Mouse (Mus musculus) midbrain, postnatal 0 days (tissue): ENCODE results near the gene Synpo2. TPM values are rescaled to one million over a fixed set of nuclear protein-coding genes. Genes with fewer than 3 reads are reported as not detected.

Experiments used
- ATAC-seq: fragments of 200-750 bp; cut with Nextera tagmentation; 2 replicates; pipeline ENCODE4 v1.8.0; 2017; ENCODE audit warnings: moderate number of reproducible peaks, mild to moderate bottlenecking, moderate TSS enrichment, moderate library complexity; ENCODE audit not compliant: low FRiP score
- DNase-seq: peaks from one replicate; pipeline ENCODE4 v3.0.0-alpha.2; 2015; ENCODE audit warnings: low spot score
- H3K27ac ChIP-seq: fragments of 300-500 bp; sonication (generic); 2 replicates; pipeline ENCODE4 v1.5.1; 2014; ENCODE audit warnings: low read depth, mild to moderate bottlenecking, low read length, mixed read lengths
- H3K27me3 ChIP-seq: fragments of 300-500 bp; sonication (generic); 2 replicates; pipeline ENCODE4 v1.6.1; 2014; ENCODE audit warnings: low read length, control low read depth, mixed read lengths; ENCODE audit not compliant: insufficient read depth
- H3K36me3 ChIP-seq: fragments of 300-500 bp; sonication (generic); 2 replicates; pipeline ENCODE4 v1.6.1; 2014; ENCODE audit warnings: low read length, control low read depth, mixed read lengths; ENCODE audit not compliant: insufficient read depth
- H3K4me1 ChIP-seq: fragments of 300-500 bp; sonication (generic); 2 replicates; pipeline ENCODE4 v1.6.1; 2014; ENCODE audit warnings: mild to moderate bottlenecking, control low read depth, antibody characterized with exemption, low read length, mixed read lengths; ENCODE audit not compliant: insufficient read depth
- H3K4me2 ChIP-seq: fragments of 300-500 bp; sonication (generic); 2 replicates; pipeline ENCODE4 v1.6.1; 2014; ENCODE audit warnings: low read depth, mild to moderate bottlenecking, low read length, mixed read lengths; ENCODE audit not compliant: poor library complexity, severe bottlenecking
- H3K4me3 ChIP-seq: fragments of 300-500 bp; sonication (generic); 2 replicates; pipeline ENCODE4 v1.5.1; 2014; ENCODE audit warnings: low read depth, mild to moderate bottlenecking, low read length, moderate library complexity
- H3K9ac ChIP-seq: fragments of 300-500 bp; sonication (generic); replicated peaks from 2 replicates; pipeline ENCODE4 v1.6.1; 2014; ENCODE audit warnings: mild to moderate bottlenecking, low read length, moderate library complexity, mixed read lengths; ENCODE audit not compliant: poor library complexity, severe bottlenecking
- H3K9me3 ChIP-seq: fragments of 300-500 bp; sonication (generic); 2 replicates; pipeline ENCODE4 v1.6.1; 2016; ENCODE audit warnings: low read length, control low read depth
- CTCF ChIP-seq: IDR thresholded peaks from 2 replicates; pipeline ENCODE4 v1.5.1; 2016; ENCODE audit warnings: antibody characterized with exemption, mild to moderate bottlenecking
- WGBS: fragments of 180-500 bp; shearing (Covaris S2); extraction: QIAGEN DNeasy Blood & Tissue Kit; methylation state at CpG from one replicate; pipeline ENCODE4 v1.1.7; 2014; 5-methylcytosine and 5-hydroxymethylcytosine counted together
- polyA plus RNA-seq: library from polyadenylated mRNA; unstranded; fragments of >200 nt; fragmentation: Nextera tagmentation; extraction: Ambion mirVana; gene quantifications from 2 replicates; pipeline ENCODE4 v1.2.1, GENCODE M21; 2015
- total RNA-seq: library from RNA; depleted of rRNA; stranded (reverse); fragments of >200 nt; gene quantifications from 2 replicates; pipeline ENCODE4 v1.2.3, GENCODE M21; 2014

Gene Synpo2
- total and polyA plus RNA-seq, 2 experiments from 2014 or later: 1.8 to 2.9 TPM

DNA sequence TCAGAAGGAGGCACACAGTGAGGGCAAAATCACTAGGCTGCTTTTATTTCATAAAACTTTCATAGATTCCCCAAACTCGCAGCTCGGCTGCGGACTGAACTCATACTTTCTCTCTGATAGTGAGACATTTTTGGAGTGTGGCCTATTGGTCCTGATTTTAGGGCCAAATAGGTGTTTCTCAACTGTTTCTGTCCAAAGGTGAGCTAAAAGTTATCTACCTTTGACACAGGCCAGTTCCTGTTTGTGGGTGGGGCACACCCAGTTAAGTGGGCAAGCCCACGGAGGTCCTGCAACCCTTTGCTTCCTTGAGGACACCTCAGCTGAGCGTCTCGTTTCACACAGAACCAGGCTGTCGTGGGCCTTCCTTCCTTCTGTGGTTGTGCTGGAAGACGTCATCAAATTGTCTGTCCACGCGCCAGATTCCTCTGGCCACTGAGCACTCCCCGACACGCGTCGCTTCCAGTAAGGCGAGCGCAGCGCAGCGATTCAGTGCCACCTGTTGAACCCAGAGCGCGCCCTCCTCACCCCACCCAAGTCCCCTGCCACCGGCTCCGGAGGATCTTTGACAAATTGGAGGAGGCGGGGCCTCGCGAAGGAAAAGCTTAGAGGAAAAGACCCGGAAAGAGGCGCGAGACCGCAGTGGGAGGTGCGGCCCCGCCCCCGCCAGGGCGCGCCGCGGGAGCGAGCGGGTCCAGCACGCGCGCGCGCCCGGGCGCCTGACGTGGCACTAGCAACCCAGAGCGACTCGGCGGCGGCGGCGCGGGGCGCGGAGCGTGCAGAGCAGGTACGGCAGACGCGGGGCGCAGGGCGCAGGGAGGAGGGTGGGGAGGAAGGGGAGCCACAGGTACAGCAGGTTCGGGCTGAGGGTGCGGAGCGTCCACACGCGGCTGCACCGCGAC lies 31.1 kb upstream of the Synpo2 start, which contains the start of gene Sec24d:
Gene Sec24d, plus strand, starts transcription at position 703 of the 899 bp plus-strand sequence.
- 0 out of 2 replicates have a peak within 1 kb of the TSS, but pooled peaks have one; percentile 43 for H3K27ac ChIP-seq
- no peaks in the 10 kb centered on the region for H3K4me1 ChIP-seq
- H3K4me3 ChIP-seq: peak within 1 kb of the TSS; percentile 75
- TF ChIP-seq CTCF: no peak
- H3K4me2 ChIP-seq: peak within 1 kb of the TSS; percentile 89
- peak within 1 kb of the TSS; percentile 69 for H3K9ac ChIP-seq
- peak; percentile 91 for ATAC-seq
- no peaks in the 10 kb centered on the region for H3K27me3 ChIP-seq
- H3K36me3 ChIP-seq: 0 out of 2 replicates have a peak, but pooled peaks cover 7% of the 10 kb centered on the region
- DNase-seq: peak; percentile 84
- no peaks in the 10 kb centered on the region for H3K9me3 ChIP-seq
- WGBS: 4% methylated on average over 63 of the region's 68 CpGs

DNA sequence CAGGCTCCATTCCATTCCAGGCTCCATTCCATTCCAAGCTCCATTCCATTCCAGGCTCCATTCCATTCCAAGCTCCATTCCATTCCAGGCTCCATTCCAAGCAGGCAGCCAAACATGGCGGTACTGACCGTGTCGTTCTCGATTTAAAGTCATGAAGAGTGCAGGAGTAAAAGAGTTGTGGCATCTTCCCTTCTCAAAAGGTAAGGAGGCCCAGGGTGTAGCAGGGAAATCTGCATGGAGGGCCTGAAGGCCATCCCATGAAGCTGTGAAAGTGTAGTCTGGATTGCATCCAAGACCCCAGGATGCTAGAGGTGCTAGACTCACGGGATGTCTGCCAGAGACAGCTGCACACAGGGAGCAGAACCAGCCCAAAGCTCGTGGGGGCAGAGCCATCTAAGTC lies 28.8 kb upstream of the Synpo2 start:
- ATAC-seq (no peak), DNase-seq (peak; percentile 19)
- no peak overlapping the region for H3K9ac ChIP-seq
- 59% methylated on average over 6 of the region's 6 CpGs for WGBS
- no peaks in the 10 kb centered on the region for H3K9me3 ChIP-seq
- H3K4me2 ChIP-seq: peak overlapping the region; percentile 28; the same call in 1 of the 2 replicates
- no peak for TF ChIP-seq CTCF
- H3K27me3 ChIP-seq: no peaks in the 10 kb centered on the region
- 0 out of 2 replicates have a peak, but pooled peaks cover 3% of the 10 kb centered on the region for H3K36me3 ChIP-seq
- H3K27ac ChIP-seq: no peak overlapping the region
- H3K4me3 ChIP-seq: peak overlapping the region; percentile 32
- H3K4me1 ChIP-seq: no peaks in the 10 kb centered on the region

DNA sequence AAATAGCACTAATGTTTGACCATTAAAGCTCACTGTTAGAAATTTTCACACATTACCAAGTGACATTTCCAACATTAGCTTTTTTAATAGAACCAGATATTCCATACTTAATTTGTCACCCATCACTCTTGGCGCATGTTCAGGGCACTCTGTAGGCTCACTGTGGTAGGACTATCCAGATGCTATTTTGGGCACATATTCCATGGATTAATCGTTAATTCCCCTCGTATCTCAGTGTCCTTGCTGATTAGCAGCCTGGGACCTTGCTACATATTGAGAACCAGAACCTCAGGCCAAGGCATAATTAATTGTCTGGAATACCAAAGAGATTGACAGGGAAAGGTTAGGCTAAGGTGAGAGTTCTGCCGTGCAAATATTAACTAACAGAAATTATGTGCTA lies 22.8 kb upstream of the Synpo2 start:
- H3K4me2 ChIP-seq: no peak overlapping the region
- H3K9ac ChIP-seq: no peak overlapping the region
- H3K4me3 ChIP-seq: no peak overlapping the region
- ATAC-seq (no peak), DNase-seq (no peak)
- no peaks in the 10 kb centered on the region for H3K9me3 ChIP-seq
- no peaks in the 10 kb centered on the region for H3K36me3 ChIP-seq
- WGBS: 78% methylated on average over 4 of the region's 4 CpGs
- H3K4me1 ChIP-seq: no peaks in the 10 kb centered on the region
- no peak for TF ChIP-seq CTCF
- no peak overlapping the region for H3K27ac ChIP-seq
- no peaks in the 10 kb centered on the region for H3K27me3 ChIP-seq

DNA sequence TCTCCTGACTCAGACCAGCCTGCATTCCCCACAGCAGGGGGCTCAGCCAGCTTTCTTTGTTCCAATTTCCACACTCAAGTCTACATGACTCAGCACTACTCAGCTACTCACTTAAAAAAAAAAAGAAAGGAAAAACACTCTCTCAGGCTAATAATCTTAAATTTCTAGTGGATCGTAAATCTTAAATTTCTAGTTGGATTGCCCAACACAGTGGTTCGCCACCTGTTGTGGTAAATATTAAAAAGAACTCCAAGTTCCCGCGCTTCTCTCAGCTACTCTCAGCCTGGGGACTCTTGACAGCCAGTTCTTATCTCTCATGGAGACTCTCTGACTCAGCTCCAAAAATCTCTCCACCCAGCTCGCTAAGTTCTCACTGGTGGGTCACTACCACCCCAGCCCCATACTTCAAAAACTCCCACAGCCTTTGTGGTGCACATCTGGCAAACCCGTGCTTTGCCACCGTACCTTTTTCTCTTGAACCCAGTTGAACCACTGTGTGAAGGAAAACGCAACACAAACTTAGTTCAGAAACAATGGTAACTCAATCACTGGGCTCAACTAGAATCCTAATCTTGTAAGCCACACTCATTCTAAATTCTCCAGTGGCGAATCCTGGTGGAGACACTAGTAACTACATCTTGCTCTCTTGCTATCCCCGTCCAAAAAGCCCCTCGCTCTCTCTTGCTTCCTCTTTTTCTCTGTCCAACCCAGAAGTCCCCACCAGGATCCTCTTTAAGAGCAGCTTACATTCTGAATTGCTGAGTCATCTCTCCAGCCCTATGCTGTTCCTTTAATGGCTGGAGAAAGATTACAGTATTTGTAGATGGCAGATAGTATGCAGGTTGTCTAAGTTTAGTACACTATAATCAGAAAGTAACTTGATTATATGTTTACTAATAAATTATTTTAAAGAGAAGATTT lies 20.5 kb upstream of the Synpo2 start:
- Histone ChIP-seq H3K36me3 (no peaks in the 10 kb centered on the region), H3K9ac (no peak overlapping the region), H3K27ac (no peak overlapping the region), H3K9me3 (no peaks in the 10 kb centered on the region), H3K4me2 (no peak overlapping the region), H3K4me1 (no peaks in the 10 kb centered on the region), H3K27me3 (no peaks in the 10 kb centered on the region), H3K4me3 (no peak overlapping the region)
- DNase-seq (no peak), ATAC-seq (no peak)
- 84% methylated on average over 11 of the region's 11 CpGs for WGBS
- no peak for TF ChIP-seq CTCF

DNA sequence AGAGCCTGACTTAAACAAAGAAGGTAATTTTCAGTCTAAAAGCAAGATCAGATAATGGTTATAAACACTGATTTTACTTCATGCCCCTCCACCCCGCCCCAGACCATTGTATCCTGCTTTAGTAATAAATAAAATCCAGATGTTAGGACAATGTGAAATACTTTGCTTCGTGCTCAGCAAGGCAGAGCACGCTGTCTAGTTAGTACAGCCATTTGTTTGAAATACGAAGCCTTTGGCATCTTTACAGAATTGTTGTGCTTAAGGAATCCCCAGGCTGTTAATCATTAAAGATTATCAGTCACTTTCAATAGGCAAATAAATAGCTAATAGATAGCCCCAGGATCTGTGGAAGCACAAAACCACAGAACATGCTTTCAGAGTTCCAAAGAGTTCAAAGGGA lies 9.7 kb upstream of the Synpo2 start:
- 70% methylated on average over 4 of the region's 4 CpGs for WGBS
- no peaks in the 10 kb centered on the region for H3K9me3 ChIP-seq
- no peak for TF ChIP-seq CTCF
- H3K4me1 ChIP-seq: no peaks in the 10 kb centered on the region
- ATAC-seq: no peak
- H3K27ac ChIP-seq: no peak overlapping the region
- H3K4me3 ChIP-seq: no peak overlapping the region
- H3K27me3 ChIP-seq: no peaks in the 10 kb centered on the region
- H3K9ac ChIP-seq: no peak overlapping the region
- DNase-seq: no peak
- no peaks in the 10 kb centered on the region for H3K36me3 ChIP-seq
- no peak overlapping the region for H3K4me2 ChIP-seq
